30 mouse cellular contexts compared by ENCODE assay signal in genomic region chr4:15596431-15596830, GRCm38 (mm10).
A peak's percentile ranks its signal among the peaks of the same experiment; 100 is the strongest.
DNase-seq lines count a peak whose midpoint lies in the region; ATAC-seq and TF ChIP-seq lines count a peak whose summit lies in the region.
"Had no signal": no experiment of that assay in that cellular context is flagged by ENCODE, and none has a peak within 500 bp of the region (broad histone marks: within the 10 kb centered on the region; RNA-seq: fewer than 3 reads in every experiment).

No protein-coding gene starts in this region.

- no peak overlapping the region for H3K9ac ChIP-seq in kidney, embryonic 16.5 days (replicated peaks; ENCODE audit: low read length)
- H3K9ac ChIP-seq: embryonic facial prominence, embryonic 15.5 days; forebrain, embryonic 13.5 days; heart, embryonic 15.5 days; hindbrain, embryonic 12.5 days; intestine, embryonic 15.5 days; limb, embryonic 13.5 days; lung, embryonic 15.5 days; neural tube, embryonic 13.5 days had no signal

- intact Hi-C loops in gastrocnemius, adult 2 months (cut with DNase I): no loop called here

- no peak for TF ChIP-seq POLR2A in cerebellum, adult 2 months (IDR thresholded peaks at IDR 0.05; ENCODE audit: borderline replicate concordance, insufficient read depth, low read length)
- TF ChIP-seq POLR2A in kidney, adult 2 months (IDR thresholded peaks at IDR 0.05; ENCODE audit: low read depth, low read length): no peak

- H3K27me3 ChIP-seq in cerebellum, adult 2 months (ENCODE audit: control insufficient read depth, insufficient read depth, low read length): no peaks in the 10 kb centered on the region
- H3K27me3 ChIP-seq in kidney, embryonic 16.5 days (ENCODE audit: insufficient read depth, low read length): no peaks in the 10 kb centered on the region
- no peaks in the 10 kb centered on the region; the same call in 1 of the 2 replicates for H3K27me3 ChIP-seq in kidney, adult 2 months (replicated peaks; ENCODE audit: control insufficient read depth, insufficient read depth, low read length)
- H3K27me3 ChIP-seq: embryonic facial prominence, embryonic 15.5 days; forebrain, embryonic 13.5 days; heart, embryonic 15.5 days; hindbrain, embryonic 12.5 days; intestine, embryonic 15.5 days; limb, embryonic 13.5 days; lung, embryonic 15.5 days; neural tube, embryonic 13.5 days; Patski had no signal

- H3K27ac ChIP-seq in gastrocnemius, adult 2 months: peak overlapping the region; percentile 56; the same call in 1 of the 2 replicates
- peak overlapping the region; percentile 82 for H3K27ac ChIP-seq in cerebellum, adult 2 months (ENCODE audit: insufficient read depth, low read length)
- no peak overlapping the region for H3K27ac ChIP-seq in kidney, embryonic 16.5 days (ENCODE audit: low read length)
- H3K27ac ChIP-seq in kidney, adult 2 months (ENCODE audit: insufficient read depth, low read depth, low read length): no peak overlapping the region
- H3K27ac ChIP-seq: embryonic facial prominence, embryonic 10.5 days; embryonic facial prominence, embryonic 15.5 days; forebrain, embryonic 13.5 days; heart, embryonic 10.5 days; heart, embryonic 15.5 days; hindbrain, embryonic 12.5 days; hindbrain, postnatal 0 days; intestine, embryonic 15.5 days; left cerebral cortex, adult 2 months; limb, embryonic 13.5 days; lung, embryonic 15.5 days; midbrain, embryonic 10.5 days; neural tube, embryonic 13.5 days had no signal

- H3K4me1 ChIP-seq in cerebellum, adult 2 months (ENCODE audit: control insufficient read depth, insufficient read depth, low read length): peaks cover 6% of the 10 kb centered on the region; the same call in 1 of the 2 replicates
- no peaks in the 10 kb centered on the region for H3K4me1 ChIP-seq in kidney, embryonic 16.5 days (ENCODE audit: insufficient read depth, low read length)
- H3K4me1 ChIP-seq in kidney, adult 2 months (ENCODE audit: control insufficient read depth, insufficient read depth, low read length): no peaks in the 10 kb centered on the region
- H3K4me1 ChIP-seq: embryonic facial prominence, embryonic 10.5 days; embryonic facial prominence, embryonic 15.5 days; forebrain, embryonic 13.5 days; heart, embryonic 10.5 days; heart, embryonic 15.5 days; hindbrain, embryonic 12.5 days; intestine, embryonic 15.5 days; limb, embryonic 13.5 days; lung, embryonic 15.5 days; midbrain, embryonic 10.5 days had no signal

- no peaks in the 10 kb centered on the region for H3K36me3 ChIP-seq in kidney, embryonic 16.5 days (ENCODE audit: insufficient read depth, low read length)
- no peaks in the 10 kb centered on the region for H3K36me3 ChIP-seq in kidney, adult 2 months (ENCODE audit: control insufficient read depth, insufficient read depth, low read length)
- H3K36me3 ChIP-seq: embryonic facial prominence, embryonic 10.5 days; embryonic facial prominence, embryonic 15.5 days; heart, embryonic 10.5 days; heart, embryonic 15.5 days; hindbrain, embryonic 12.5 days; intestine, embryonic 15.5 days; limb, embryonic 13.5 days; lung, embryonic 15.5 days; midbrain, embryonic 10.5 days; neural tube, embryonic 13.5 days had no signal

- no peak overlapping the region for H3K4me2 ChIP-seq in kidney, embryonic 16.5 days (replicated peaks; ENCODE audit: low read depth, low read length)
- H3K4me2 ChIP-seq: embryonic facial prominence, embryonic 15.5 days; forebrain, embryonic 13.5 days; heart, embryonic 15.5 days; hindbrain, embryonic 12.5 days; intestine, embryonic 15.5 days; limb, embryonic 13.5 days; liver, embryonic 11.5 days; lung, embryonic 15.5 days; neural tube, embryonic 13.5 days had no signal

- DNase-seq in gastrocnemius, adult 2 months: no peak
- no peak for DNase-seq in gastrocnemius, postnatal 4 days (ENCODE audit: low spot score in 2 of 2)
- DNase-seq in brain, adult 2 months (ENCODE audit: low read depth, low spot score): peak; percentile 86
- peak; percentile 63 to 83 for DNase-seq in cerebellum, adult 2 months
- peak; percentile 63 to 80 for DNase-seq in cerebellum, postnatal 25 days
- DNase-seq in kidney, adult 2 months: no peak
- DNase-seq: adrenal gland, postnatal 14 days; gastrocnemius, postnatal 10 days; heart, postnatal 36 days; kidney, adult 8-10 months; kidney, postnatal 10 days; right cerebral cortex, postnatal 14 days had no signal

- TF ChIP-seq CTCF in gastrocnemius, adult 2 months (IDR thresholded peaks at IDR 0.05): no peak
- TF ChIP-seq CTCF in cerebellum, adult 2 months (IDR thresholded peaks at IDR 0.05; ENCODE audit: borderline replicate concordance, insufficient read depth, low read depth, low read length): no peak
- TF ChIP-seq CTCF in kidney, adult 2 months (conservative IDR thresholded peaks at IDR 0.05; ENCODE audit: insufficient read depth, insufficient read length, low read depth, low read length): no peak

- WGBS in cerebellum, adult 2 months: 12% methylated on average over 4 of the region's 4 CpGs
- WGBS in kidney, embryonic 16.5 days: 75% methylated on average over 4 of the region's 4 CpGs
- WGBS in kidney, adult 2 months: 71% methylated on average over 4 of the region's 4 CpGs

- no peaks in the 10 kb centered on the region for H3K9me3 ChIP-seq in kidney, embryonic 16.5 days (ENCODE audit: low read length)
- H3K9me3 ChIP-seq: embryonic facial prominence, embryonic 10.5 days; embryonic facial prominence, embryonic 15.5 days; forebrain, embryonic 13.5 days; heart, embryonic 10.5 days; heart, embryonic 15.5 days; hindbrain, embryonic 12.5 days; intestine, embryonic 15.5 days; limb, embryonic 13.5 days; lung, embryonic 15.5 days; midbrain, embryonic 10.5 days; neural tube, embryonic 13.5 days had no signal

- ATAC-seq in kidney, embryonic 16.5 days (ENCODE audit: low FRiP score, low TSS enrichment): no peak
- ATAC-seq: forebrain, embryonic 13.5 days; hindbrain, postnatal 0 days; intestine, embryonic 15.5 days; midbrain, embryonic 16.5 days; Patski had no signal

- H3K4me3 ChIP-seq in gastrocnemius, adult 2 months: no peak overlapping the region
- H3K4me3 ChIP-seq in cerebellum, adult 2 months (replicated peaks; ENCODE audit: insufficient read depth, low read depth, low read length): no peak overlapping the region
- no peak overlapping the region for H3K4me3 ChIP-seq in kidney, embryonic 16.5 days (ENCODE audit: low read length)
- no peak overlapping the region for H3K4me3 ChIP-seq in kidney, adult 2 months (ENCODE audit: insufficient read depth, low read depth, low read length)
- H3K4me3 ChIP-seq: embryonic facial prominence, embryonic 10.5 days; embryonic facial prominence, embryonic 15.5 days; forebrain, embryonic 13.5 days; heart, embryonic 10.5 days; heart, embryonic 15.5 days; hindbrain, embryonic 12.5 days; intestine, embryonic 15.5 days; left cerebral cortex, adult 2 months; limb, embryonic 13.5 days; lung, embryonic 15.5 days; midbrain, embryonic 10.5 days; myocyte; neural tube, embryonic 13.5 days had no signal

Comparison
In these comparisons a context has a peak if more than half of its experiments do, and no peak if none do; other contexts are left out.
1. DNase-seq: peak in brain, adult 2 months (single experiment), cerebellum, adult 2 months (2 of 2) and cerebellum, postnatal 25 days (2 of 2); none in gastrocnemius, adult 2 months (single experiment), gastrocnemius, postnatal 4 days (0 of 2) and kidney, adult 2 months (single experiment).
2. H3K27ac ChIP-seq: peak in gastrocnemius, adult 2 months (single experiment) and cerebellum, adult 2 months (single experiment); none in kidney, embryonic 16.5 days (single experiment) and kidney, adult 2 months (single experiment).